Mouse (Mus musculus): Measurements from ENCODE around the gene Fgfr2. TPM values are rescaled to one million over a fixed set of nuclear protein-coding genes. Genes with fewer than 3 reads are reported as not detected.

Gene Fgfr2
- polyA plus RNA-seq, 1 experiment from 2014 or later = 123 TPM

DNA sequence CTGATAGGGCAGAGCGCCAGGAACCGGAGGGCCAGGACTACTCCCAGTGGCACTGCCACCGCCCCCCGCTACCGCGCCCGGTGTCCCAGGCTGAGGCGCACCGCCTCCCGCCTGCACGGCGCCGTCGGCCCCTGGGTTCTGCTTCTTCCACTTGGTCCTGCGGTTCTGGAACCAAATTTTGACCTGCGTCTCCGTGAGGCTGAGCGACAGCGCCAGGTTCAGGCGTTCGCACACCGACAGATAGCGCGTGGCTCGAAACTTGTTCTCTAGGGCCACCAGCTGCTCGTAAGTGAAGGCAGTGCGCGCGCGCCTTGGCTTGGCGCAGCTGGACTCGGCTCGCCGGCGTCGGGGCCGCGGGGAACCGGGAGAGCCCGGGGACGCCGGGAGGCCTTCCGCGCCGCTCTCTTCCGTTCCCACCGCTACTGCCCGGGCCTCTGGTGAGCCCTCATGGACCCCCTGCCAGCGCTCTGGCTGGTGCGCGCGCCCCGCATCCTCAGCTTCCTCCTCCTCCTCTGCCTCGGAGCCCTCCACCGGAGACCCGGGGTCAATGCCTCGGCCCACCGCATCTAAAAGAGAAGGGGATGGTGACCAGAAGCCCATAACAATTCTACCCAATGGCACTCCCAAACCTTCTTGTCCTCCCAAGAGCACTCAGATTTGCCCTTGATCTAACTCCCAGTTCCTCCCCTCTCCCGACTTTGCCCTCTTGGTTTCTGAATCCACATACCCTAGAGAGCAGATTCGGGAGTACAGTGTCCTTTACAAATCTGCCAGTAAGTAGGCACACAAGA lies 525.7 kb downstream of the Fgfr2 start:
- no peak overlapping the region for H3K27ac ChIP-seq
- peak overlapping the region; percentile 54 for H3K4me3 ChIP-seq
- peak overlapping the region; percentile 93 for H3K4me2 ChIP-seq (replicated peaks)
- WGBS = under 1% methylated on average over 52 of the region's 60 CpGs
- H3K36me3 ChIP-seq = no peaks in the 10 kb centered on the region
- H3K9ac ChIP-seq = peak overlapping the region; percentile 62
- H3K4me1 ChIP-seq = peaks cover 36% of the 10 kb centered on the region
- ATAC-seq (ENCODE audit: low FRiP score, low read depth) = no peak
- H3K27me3 ChIP-seq = peaks cover 81% of the 10 kb centered on the region
- no peaks in the 10 kb centered on the region for H3K9me3 ChIP-seq

DNA sequence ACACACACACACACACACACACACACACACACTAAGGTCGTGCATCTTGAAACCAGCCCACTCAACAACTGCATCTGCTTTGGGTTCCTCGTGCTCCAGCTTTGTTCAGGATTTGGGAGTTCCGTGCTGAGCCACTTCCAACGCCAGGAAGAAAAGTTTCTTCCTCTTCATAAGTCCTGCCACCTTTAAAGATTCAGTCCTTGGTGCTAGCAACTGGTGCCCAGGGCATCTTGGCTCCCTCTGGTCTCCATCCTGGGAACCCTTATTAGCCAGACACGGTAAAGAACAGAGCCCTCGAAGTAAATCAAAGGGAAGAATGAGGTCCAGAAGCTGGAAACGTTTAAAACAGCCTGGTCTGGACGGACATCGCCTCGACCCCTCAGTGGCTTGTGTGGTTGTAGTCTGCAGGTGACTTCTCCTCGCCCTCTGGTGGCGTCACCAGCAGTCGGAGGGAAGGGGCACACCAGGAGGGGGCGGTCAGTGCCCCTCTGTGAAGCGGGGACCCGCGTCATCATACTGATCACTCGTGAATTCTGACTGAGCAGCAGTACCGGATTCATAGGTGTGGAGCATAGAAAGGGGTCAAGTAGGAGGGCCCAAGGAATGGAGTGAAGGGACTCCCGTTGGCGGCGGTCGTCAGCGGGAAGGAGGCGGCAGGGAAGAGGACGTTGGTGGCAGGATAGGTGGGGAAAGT lies 526.4 kb downstream of the Fgfr2 start:
- WGBS = 11% methylated on average over 26 of the region's 26 CpGs
- Histone ChIP-seq H3K9me3 (no peaks in the 10 kb centered on the region), H3K36me3 (no peaks in the 10 kb centered on the region), H3K9ac (peak overlapping the region; percentile 62; the same call in 1 of the 2 replicates), H3K27ac (no peak overlapping the region), H3K4me1 (peaks cover 36% of the 10 kb centered on the region), H3K27me3 (peaks cover 73% of the 10 kb centered on the region), H3K4me3 (peak overlapping the region; percentile 54), H3K4me2 (replicated peaks) (peak overlapping the region; percentile 93)
- ATAC-seq (ENCODE audit: low FRiP score, low read depth) = no peak

DNA sequence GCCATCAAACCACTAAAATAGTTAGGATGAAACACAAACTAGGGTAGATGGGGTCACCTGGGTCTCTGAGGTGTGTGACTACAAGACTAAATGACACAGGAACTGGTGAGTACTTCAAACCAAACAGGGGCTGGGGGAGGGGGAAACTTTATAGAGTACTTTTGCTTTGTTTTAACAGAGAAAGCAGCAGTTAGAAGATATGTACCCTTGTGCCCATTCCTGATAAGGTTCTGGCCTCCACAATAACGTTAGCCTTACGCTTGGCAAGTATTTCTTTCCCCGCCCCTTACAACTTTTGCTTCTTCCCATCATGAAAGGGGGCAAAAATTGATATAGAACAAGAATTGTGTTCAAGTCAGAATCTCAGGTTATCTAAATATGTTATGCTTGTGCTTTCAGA lies 527.4 kb downstream of the Fgfr2 start:
- H3K36me3 ChIP-seq = no peaks in the 10 kb centered on the region
- ATAC-seq (ENCODE audit: low FRiP score, low read depth) = no peak
- WGBS = 89% methylated on average over 3 of the region's 3 CpGs
- H3K4me1 ChIP-seq = peaks cover 33% of the 10 kb centered on the region
- peaks cover 64% of the 10 kb centered on the region for H3K27me3 ChIP-seq
- H3K4me3 ChIP-seq = no peak overlapping the region
- H3K9ac ChIP-seq = no peak overlapping the region
- no peak overlapping the region for H3K4me2 ChIP-seq (replicated peaks)
- no peak overlapping the region for H3K27ac ChIP-seq
- no peaks in the 10 kb centered on the region for H3K9me3 ChIP-seq

DNA sequence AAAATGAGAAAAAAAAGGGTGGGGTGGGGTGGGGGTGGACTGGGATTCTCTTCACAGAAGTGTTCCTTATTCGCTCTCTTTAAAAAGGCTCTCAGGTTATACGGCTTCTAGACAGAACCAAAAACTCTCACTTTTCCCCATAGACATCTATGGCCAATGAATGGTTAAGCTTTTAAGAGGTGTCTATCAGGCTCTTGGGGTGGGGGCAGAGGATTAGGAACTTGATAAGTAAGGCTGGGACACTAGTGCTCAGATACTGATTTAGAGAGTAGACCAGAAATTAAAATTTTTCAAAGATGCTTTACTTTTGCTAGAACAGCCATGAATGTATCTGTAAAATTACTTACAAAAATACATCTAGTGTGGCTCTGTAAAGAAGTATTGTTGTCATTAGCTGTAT lies 528.8 kb downstream of the Fgfr2 start:
- Histone ChIP-seq H3K4me1 (peaks cover 19% of the 10 kb centered on the region), H3K9me3 (no peaks in the 10 kb centered on the region), H3K4me3 (no peak overlapping the region), H3K9ac (no peak overlapping the region), H3K27me3 (peaks cover 49% of the 10 kb centered on the region), H3K4me2 (replicated peaks) (no peak overlapping the region), H3K36me3 (no peaks in the 10 kb centered on the region), H3K27ac (no peak overlapping the region)
- 78% methylated on average over 2 of the region's 2 CpGs for WGBS
- ATAC-seq (ENCODE audit: low FRiP score, low read depth) = no peak

DNA sequence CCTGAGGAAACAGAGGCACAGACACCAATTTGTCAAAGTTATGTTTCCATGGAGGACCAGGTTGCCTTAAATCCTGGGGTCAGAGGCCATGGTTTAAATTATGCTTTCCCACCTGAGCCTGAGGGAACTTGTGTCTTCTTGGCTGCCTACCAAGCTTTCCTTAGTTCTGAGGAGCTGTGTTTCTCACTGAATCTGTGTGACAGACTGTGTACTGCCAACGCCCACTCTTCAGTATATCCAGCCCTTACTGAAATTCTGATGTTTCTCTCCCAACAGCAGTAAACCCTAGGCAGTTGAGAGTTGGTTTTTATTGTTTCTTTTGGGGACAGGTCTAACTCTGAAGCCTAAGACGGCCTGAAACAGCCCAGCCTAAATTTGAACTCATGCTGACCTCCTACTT lies 529.4 kb downstream of the Fgfr2 start:
- H3K9me3 ChIP-seq = no peaks in the 10 kb centered on the region
- WGBS = 54% methylated on average over 2 of the region's 2 CpGs
- no peak for ATAC-seq (ENCODE audit: low FRiP score, low read depth)

DNA sequence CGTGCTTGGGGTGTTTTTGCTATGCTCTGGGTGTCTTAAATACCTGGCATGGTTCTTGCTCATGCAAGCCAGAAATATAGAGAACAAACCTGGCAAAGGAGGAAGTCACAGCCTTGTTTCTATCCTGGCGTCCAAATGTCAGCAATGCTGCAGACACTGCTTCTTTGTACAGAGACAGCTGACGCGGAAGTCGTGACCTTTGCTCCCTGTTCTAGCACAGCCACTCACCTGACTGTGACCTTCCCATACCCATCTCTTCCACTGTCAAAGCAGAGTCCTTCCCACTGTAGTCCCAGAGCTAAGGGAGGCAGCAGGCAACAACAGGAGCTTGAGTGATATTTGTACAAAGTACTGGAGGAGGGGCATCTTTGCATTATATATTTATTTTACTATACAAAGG lies 533.5 kb downstream of the Fgfr2 start:
- Histone ChIP-seq H3K36me3 (no peaks in the 10 kb centered on the region), H3K4me1 (no peaks in the 10 kb centered on the region), H3K27me3 (0 out of 2 replicates have a peak, but pooled peaks cover 3% of the 10 kb centered on the region), H3K9me3 (no peaks in the 10 kb centered on the region), H3K27ac (no peak overlapping the region), H3K4me2 (replicated peaks) (no peak overlapping the region), H3K9ac (no peak overlapping the region), H3K4me3 (no peak overlapping the region)
- no peak for ATAC-seq (ENCODE audit: low FRiP score, low read depth)
- WGBS = 64% methylated on average over 5 of the region's 5 CpGs

More for the DNA sequence above, 529.4 kb downstream of the Fgfr2 start:
- Histone ChIP-seq H3K27ac (no peak overlapping the region), H3K4me2 (replicated peaks) (no peak overlapping the region), H3K4me1 (peaks cover 14% of the 10 kb centered on the region), H3K9ac (no peak overlapping the region), H3K4me3 (no peak overlapping the region), H3K27me3 (peaks cover 44% of the 10 kb centered on the region), H3K36me3 (no peaks in the 10 kb centered on the region)

DNA sequence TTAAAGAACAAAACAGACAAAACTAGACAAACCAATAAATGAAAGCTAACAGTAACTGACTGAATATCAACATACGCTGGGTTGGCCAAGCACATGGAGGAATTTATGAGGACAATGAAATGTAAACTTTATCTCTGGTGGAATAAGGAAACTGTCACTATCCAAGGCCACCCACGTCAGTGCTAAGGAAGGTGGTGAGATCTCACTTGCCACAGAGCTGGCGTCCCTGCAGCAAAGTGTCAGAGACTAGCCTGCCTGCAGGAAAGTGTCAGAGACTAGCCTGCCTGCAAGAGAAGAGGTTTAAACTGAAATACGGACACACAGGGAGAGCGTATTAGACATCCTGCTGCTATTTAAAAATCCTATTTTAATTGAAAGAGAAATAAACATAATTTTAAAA lies 536.0 kb downstream of the Fgfr2 start:
- Histone ChIP-seq H3K36me3 (no peaks in the 10 kb centered on the region), H3K27me3 (no peaks in the 10 kb centered on the region), H3K4me1 (no peaks in the 10 kb centered on the region), H3K9me3 (no peaks in the 10 kb centered on the region), H3K9ac (no peak overlapping the region), H3K4me2 (replicated peaks) (no peak overlapping the region), H3K4me3 (no peak overlapping the region), H3K27ac (no peak overlapping the region)
- 65% methylated on average over 5 of the region's 5 CpGs for WGBS
- ATAC-seq (ENCODE audit: low FRiP score, low read depth) = no peak

DNA sequence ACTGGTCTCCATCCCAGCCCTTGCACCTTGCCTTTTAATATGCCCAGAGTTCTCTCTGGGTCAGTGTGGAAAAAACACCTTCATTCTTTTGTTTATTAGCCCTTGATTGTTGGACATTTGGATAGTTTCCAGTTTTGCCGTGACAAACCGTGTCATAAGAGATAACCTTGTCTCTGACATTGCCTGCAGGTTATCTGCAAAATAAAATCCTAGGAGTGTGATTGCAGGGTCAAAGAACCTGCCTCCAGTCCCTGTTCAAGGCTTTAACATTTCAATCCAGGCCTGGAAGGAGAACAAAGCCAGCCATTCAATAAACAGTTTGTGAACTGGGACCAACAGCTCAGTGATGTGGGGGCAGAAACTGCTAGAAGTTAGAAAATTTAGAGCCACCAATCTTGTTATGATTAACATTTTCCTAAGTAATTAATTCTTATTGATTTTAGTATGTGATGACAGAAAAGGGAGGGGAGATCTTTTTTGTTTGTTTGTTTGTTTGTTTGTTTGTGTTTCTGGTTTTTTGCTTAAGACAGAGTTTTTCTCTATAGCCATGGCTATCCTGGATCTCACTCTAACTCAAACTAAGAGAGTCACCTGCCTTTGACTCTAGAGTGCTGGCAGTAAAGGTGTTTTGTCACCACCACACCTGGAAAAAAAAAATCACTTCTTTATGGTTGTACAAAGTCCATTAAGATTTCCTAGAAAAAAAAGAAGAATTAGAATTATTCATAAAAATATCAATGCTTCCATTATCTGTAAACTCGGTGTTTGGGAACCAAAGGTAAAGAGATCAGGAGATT lies 537.3 kb downstream of the Fgfr2 start:
- Histone ChIP-seq H3K4me2 (replicated peaks) (no peak overlapping the region), H3K27me3 (no peaks in the 10 kb centered on the region), H3K9me3 (no peaks in the 10 kb centered on the region), H3K36me3 (no peaks in the 10 kb centered on the region), H3K4me1 (no peaks in the 10 kb centered on the region), H3K4me3 (no peak overlapping the region), H3K9ac (no peak overlapping the region), H3K27ac (no peak overlapping the region)
- ATAC-seq (ENCODE audit: low FRiP score, low read depth) = no peak
- 62% methylated on average over 3 of the region's 3 CpGs for WGBS

DNA sequence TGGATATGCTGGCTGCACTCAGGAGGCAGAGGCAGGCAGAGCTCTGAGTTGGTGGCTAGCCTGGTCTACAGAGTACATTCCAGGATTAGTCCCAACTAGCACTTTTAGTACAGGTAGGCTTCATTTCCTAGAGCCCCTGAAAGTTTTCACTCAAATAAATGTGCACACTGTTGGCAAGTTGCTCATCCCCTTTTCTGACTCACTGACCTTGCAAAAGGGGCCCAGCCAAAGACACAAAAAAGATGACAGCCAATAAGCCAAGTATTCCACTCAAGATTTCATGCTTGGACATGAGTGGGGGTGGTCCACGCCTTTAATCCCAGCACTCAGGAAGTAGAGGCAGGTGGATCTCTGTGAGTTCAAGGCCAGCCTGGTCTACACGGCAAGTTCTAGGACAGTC lies 541.7 kb downstream of the Fgfr2 start:
- Histone ChIP-seq H3K27ac (no peak overlapping the region), H3K4me1 (peaks cover 6% of the 10 kb centered on the region; the same call in 1 of the 2 replicates), H3K27me3 (no peaks in the 10 kb centered on the region), H3K9me3 (no peaks in the 10 kb centered on the region), H3K36me3 (no peaks in the 10 kb centered on the region), H3K4me2 (replicated peaks) (no peak overlapping the region), H3K4me3 (no peak overlapping the region), H3K9ac (no peak overlapping the region)
- ATAC-seq (ENCODE audit: low FRiP score, low read depth) = no peak
- 93% methylated on average over 2 of the region's 2 CpGs for WGBS

DNA sequence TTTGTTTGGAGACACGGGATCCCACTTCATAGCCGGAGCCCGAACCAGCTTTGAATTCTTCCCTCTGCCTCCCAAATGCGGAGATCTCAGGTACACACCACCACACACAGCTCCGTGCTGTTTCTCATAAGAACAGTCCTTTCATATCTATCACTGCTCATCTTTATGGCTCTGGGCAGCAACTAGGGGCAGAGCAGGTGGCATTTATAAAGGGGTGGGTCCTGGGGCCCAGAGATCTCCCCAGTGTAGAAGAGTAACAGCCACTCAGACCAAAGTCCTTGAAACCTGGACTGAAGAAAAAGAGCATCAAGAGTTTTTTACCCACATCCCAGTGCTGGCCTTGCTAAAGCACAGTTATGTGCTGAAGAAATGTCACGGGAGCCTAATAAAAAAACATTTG lies 542.6 kb downstream of the Fgfr2 start:
- WGBS = 74% methylated on average over 6 of the region's 6 CpGs
- ATAC-seq (ENCODE audit: low FRiP score, low read depth) = no peak

DNA sequence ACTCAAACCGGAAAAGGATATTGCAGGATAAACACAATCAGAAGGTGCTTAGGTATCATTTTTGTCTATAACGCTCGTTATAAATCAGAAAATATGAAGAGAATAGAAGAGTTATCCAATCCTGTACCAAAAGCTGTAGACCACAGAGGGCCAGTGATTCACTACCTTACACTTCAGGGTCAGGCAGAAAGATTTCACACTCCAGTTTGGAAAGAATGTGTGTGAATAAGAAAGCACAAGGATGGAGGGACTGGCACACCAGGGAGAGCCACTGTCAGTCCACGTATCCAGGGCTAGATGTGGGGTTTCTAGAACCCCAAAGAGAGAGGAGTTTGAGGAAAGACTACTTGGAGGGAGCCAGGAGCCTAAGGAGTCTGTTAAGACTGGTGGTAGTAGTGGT lies 546.3 kb downstream of the Fgfr2 start:
- Histone ChIP-seq H3K9me3 (no peaks in the 10 kb centered on the region), H3K4me2 (replicated peaks) (peak overlapping the region; percentile 70), H3K27me3 (no peaks in the 10 kb centered on the region), H3K9ac (peak overlapping the region; percentile 46; the same call in 1 of the 2 replicates), H3K4me1 (peaks cover 36% of the 10 kb centered on the region), H3K36me3 (no peaks in the 10 kb centered on the region), H3K27ac (no peak overlapping the region), H3K4me3 (no peak overlapping the region)
- WGBS = 62% methylated on average over 4 of the region's 4 CpGs
- no peak for ATAC-seq (ENCODE audit: low FRiP score, low read depth)

More for the DNA sequence above, 542.6 kb downstream of the Fgfr2 start:
- Histone ChIP-seq H3K4me3 (no peak overlapping the region), H3K27ac (no peak overlapping the region), H3K9me3 (no peaks in the 10 kb centered on the region), H3K36me3 (no peaks in the 10 kb centered on the region), H3K4me2 (replicated peaks) (no peak overlapping the region), H3K4me1 (peaks cover 7% of the 10 kb centered on the region), H3K27me3 (no peaks in the 10 kb centered on the region), H3K9ac (no peak overlapping the region)

DNA sequence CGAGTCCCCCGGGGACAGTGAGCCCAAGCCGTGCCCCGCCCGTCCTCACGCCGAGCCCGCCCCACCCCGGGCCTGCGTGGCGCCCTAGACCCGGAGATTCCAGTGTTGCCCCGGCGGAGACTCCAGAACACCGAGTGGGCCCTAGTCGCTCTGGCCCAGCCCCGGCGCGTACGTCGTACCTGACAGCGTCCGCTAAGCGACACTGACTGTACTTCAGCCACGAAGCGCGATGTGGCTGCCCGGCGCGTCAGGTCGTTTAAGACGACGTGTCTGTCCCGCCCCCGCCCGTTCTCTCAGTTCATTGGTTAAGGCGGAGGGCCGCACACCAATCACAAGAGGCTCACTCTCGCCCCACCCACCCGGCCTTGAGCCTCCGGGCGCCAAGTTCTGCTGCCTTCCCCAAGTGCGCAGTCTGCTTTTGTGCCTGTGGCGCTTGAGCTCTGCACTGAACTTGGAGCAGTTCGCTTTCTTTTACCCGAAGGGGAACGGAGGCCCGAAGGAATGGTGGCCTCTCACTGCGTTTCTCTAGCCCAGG lies 547.0 kb downstream of the Fgfr2 start, which contains the start of gene Oat:
Oat (minus strand) TSS at position 283 of the 535 bp plus-strand sequence.
- no peaks in the 10 kb centered on the region for H3K9me3 ChIP-seq
- peak within 1 kb of the TSS; percentile 70 for H3K4me2 ChIP-seq (replicated peaks)
- peak within 1 kb of the TSS; percentile 95 for H3K27ac ChIP-seq
- ATAC-seq (ENCODE audit: low FRiP score, low read depth) = peak; percentile 97
- H3K27me3 ChIP-seq = no peaks in the 10 kb centered on the region
- H3K4me1 ChIP-seq = peaks cover 43% of the 10 kb centered on the region
- H3K4me3 ChIP-seq = peak within 1 kb of the TSS; percentile 71
- H3K36me3 ChIP-seq = no peaks in the 10 kb centered on the region
- H3K9ac ChIP-seq = peak within 1 kb of the TSS; percentile 81
- under 1% methylated on average over 49 of the region's 49 CpGs for WGBS
